Mouse (Mus musculus) kidney, embryonic 15.5 days (tissue): Measurements from ENCODE around the gene Mib2. TPM values are rescaled to one million over a fixed set of nuclear protein-coding genes. Genes with fewer than 3 reads are reported as not detected.

ENCODE experiments used
- ATAC-seq: fragments of 200-750 bp; cut with Nextera tagmentation; replicated peaks from 2 replicates; pipeline ENCODE4 v1.8.0; 2017; ENCODE audit warnings: moderate TSS enrichment; ENCODE audit not compliant: low FRiP score
- H3K27ac ChIP-seq: fragments of 300-500 bp; sonication (generic); 2 replicates; pipeline ENCODE4 v1.5.1; 2015; ENCODE audit warnings: mild to moderate bottlenecking, inconsistent platforms
- H3K27me3 ChIP-seq: fragments of 300-500 bp; sonication (generic); 2 replicates; pipeline ENCODE4 v1.6.1; 2015; ENCODE audit warnings: inconsistent platforms
- H3K36me3 ChIP-seq: fragments of 300-500 bp; sonication (generic); 2 replicates; pipeline ENCODE4 v1.6.1; 2015; ENCODE audit warnings: inconsistent platforms
- H3K4me1 ChIP-seq: fragments of 300-500 bp; sonication (generic); 2 replicates; pipeline ENCODE4 v1.6.1; 2015; ENCODE audit warnings: inconsistent platforms
- H3K4me2 ChIP-seq: fragments of 300-500 bp; sonication (generic); 2 replicates; pipeline ENCODE4 v1.6.1; 2015; ENCODE audit warnings: moderate library complexity, mild to moderate bottlenecking, inconsistent platforms
- H3K4me3 ChIP-seq: fragments of 300-500 bp; sonication (generic); replicated peaks from 2 replicates; pipeline ENCODE4 v1.5.1; 2015; ENCODE audit warnings: mild to moderate bottlenecking, inconsistent platforms
- H3K9ac ChIP-seq: fragments of 300-500 bp; sonication (generic); 2 replicates; pipeline ENCODE4 v1.6.1; 2015; ENCODE audit warnings: mild to moderate bottlenecking, inconsistent platforms
- H3K9me3 ChIP-seq: fragments of 300-500 bp; sonication (generic); replicated peaks from 2 replicates; pipeline ENCODE4 v1.6.1; 2016; ENCODE audit warnings: inconsistent platforms
- WGBS: fragments of 180-500 bp; shearing (Covaris S2); methylation state at CpG from one replicate; pipeline ENCODE4 v1.1.7; 2015; ENCODE audit warnings: mixed read lengths; 5-methylcytosine and 5-hydroxymethylcytosine counted together
- polyA plus RNA-seq: library from polyadenylated mRNA; unstranded; fragments of >200 nt; fragmentation: Nextera tagmentation; extraction: Ambion mirVana; gene quantifications from 2 replicates; pipeline ENCODE4 v1.2.1, GENCODE M21; 2015

Mib2 gene
- polyA plus RNA-seq: 25.8 and 30.2 TPM in 2 replicates

DNA sequence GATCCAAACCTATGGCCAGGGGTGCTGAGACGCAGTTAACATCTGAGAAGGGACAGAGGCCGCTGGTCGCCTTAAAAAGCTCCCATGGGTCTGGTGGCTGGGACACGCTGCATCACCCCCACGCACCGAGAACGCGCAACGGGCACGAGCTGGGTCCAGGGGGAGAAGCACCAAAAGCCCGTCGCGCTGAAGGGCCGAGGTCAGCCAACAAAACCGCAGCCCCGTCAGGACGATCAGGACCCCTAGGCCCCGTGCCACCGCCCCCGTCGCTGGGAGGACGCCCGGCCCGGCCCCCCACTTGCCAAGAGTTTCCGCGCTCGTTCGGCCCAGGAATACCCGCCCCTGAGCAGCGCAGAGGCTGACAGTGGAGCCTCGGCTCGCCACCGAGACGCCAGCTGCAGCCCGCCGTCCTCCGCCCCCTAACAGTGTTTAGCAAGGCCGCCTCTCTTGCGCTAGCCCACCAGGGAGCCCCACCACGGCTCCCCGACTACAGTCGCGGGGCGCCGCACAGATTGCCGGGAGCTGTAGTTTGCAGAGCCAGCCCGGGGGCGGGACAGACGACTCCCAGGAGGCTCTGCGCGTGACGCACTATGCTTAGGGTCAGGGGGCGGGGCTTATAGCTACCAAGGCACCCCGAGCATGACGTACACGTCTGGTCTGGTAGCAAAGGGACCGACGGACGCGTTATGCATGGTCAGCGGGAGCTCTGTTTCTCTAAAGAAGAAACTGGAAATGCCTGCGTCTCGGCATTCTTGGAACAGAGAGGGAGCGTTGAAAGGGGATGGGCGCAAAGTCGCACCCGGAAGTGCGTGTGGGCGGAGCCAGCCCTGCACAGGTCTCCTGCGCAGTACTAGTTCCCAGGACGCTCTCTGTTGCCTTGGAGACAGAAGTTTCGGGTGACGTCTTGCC lies at the start of gene Mib2:
Mib2 (minus strand) TSS at position 510 of the 909 bp plus-strand sequence.
- Histone ChIP-seq H3K4me3 (peak within 1 kb of the TSS; percentile 94), H3K36me3 (peaks cover 20% of the 10 kb centered on the region; the same call in 1 of the 2 replicates), H3K27ac (peak within 1 kb of the TSS; percentile 85), H3K9me3 (no peaks in the 10 kb centered on the region), H3K9ac (peak within 1 kb of the TSS; percentile 77), H3K27me3 (no peaks in the 10 kb centered on the region; the same call in 1 of the 2 replicates), H3K4me1 (peaks cover 11% of the 10 kb centered on the region), H3K4me2 (peak within 1 kb of the TSS; percentile 84)
- under 1% methylated on average over 73 of the region's 73 CpGs for WGBS
- ATAC-seq: peak; percentile 99

DNA sequence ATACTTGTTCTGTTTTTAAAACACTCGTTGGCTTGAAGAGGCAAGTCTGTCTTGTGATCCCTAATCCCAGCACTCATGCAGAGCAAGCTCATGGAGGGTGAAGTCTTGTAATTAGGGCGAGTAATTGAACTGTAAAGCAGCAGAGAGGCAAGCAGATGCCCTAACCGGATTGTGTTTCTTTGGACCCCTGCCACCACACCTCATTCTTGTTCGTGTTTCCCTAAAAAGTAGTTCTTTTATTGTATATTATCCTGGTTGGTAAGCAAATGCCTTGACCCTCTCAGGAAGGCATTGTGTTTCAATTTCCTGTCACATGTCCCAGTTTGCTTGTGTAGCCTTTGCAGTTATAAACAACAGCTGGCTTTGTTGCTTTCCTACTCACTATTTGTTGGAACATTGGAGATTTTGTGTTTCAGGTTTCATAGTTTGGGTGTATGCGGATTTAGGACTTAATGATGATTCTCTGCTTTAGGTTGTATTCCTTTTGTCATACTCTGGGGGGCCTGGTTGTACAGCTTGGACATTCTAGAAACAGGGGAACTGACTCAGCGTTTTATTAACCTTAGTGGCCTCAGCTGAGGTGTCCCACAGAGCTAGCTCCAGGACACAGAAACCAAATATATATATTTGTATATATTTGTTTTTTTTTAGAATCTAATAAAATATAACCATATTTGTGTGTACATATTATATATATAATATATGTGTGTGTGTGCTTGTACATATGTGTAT lies 41.7 kb upstream of the Mib2 start:
- Histone ChIP-seq H3K27me3 (no peaks in the 10 kb centered on the region), H3K36me3 (peaks cover 24% of the 10 kb centered on the region), H3K27ac (peak overlapping the region; percentile 49), H3K4me2 (no peak overlapping the region), H3K9me3 (no peaks in the 10 kb centered on the region), H3K4me1 (peaks cover 29% of the 10 kb centered on the region), H3K9ac (no peak overlapping the region), H3K4me3 (no peak overlapping the region)
- 54% methylated on average over 6 of the region's 6 CpGs for WGBS
- no peak for ATAC-seq

DNA sequence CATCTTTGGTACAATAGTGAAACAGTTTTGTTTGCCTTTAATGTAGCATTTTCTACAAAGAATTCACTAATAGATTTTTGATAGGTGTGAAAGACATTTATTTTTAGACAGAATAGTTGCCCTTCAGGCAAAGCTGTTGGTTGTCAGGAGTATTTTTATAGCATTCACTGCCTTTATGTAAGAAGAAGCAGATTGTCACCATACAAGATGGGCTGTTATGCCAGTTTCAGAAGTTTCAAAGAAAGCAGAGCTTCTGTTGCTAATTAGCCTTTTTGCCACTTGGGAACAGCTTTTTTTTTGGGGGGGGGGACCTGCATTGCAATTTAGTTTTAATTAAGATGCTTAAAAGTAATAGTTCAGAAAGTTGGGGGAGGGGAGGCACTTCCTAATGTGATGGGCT lies 40.0 kb upstream of the Mib2 start:
- H3K27ac ChIP-seq: no peak overlapping the region
- peaks cover 7% of the 10 kb centered on the region for H3K36me3 ChIP-seq
- no peak for ATAC-seq
- no peak overlapping the region for H3K4me3 ChIP-seq
- H3K27me3 ChIP-seq: no peaks in the 10 kb centered on the region
- no peak overlapping the region for H3K4me2 ChIP-seq
- H3K9me3 ChIP-seq: no peaks in the 10 kb centered on the region
- no peak overlapping the region for H3K9ac ChIP-seq
- peaks cover 32% of the 10 kb centered on the region for H3K4me1 ChIP-seq

DNA sequence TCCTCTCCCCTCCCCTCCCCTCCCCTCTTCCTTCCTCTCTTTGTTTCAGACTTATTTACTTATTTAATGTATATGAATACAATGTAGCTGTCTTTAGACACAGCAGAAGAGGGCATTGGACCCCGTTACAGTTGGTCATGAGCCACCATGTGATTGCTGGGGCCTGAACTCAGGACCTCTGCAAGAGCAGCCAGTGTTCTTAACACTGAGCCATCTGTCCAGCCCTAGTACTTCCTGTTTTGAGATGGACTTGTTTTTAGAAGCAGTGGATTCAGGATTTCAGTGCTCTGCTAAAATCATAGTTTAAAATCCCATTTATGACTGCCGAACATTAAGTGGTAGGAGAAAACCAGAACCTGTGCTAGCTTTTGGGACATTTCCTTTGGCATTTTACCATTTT lies 39.6 kb upstream of the Mib2 start:
- 78% methylated on average over 2 of the region's 2 CpGs for WGBS
- Histone ChIP-seq H3K9ac (no peak overlapping the region), H3K4me2 (no peak overlapping the region), H3K27ac (no peak overlapping the region), H3K4me1 (peaks cover 32% of the 10 kb centered on the region), H3K36me3 (peaks cover 6% of the 10 kb centered on the region), H3K27me3 (no peaks in the 10 kb centered on the region), H3K4me3 (no peak overlapping the region), H3K9me3 (no peaks in the 10 kb centered on the region)
- no peak for ATAC-seq

DNA sequence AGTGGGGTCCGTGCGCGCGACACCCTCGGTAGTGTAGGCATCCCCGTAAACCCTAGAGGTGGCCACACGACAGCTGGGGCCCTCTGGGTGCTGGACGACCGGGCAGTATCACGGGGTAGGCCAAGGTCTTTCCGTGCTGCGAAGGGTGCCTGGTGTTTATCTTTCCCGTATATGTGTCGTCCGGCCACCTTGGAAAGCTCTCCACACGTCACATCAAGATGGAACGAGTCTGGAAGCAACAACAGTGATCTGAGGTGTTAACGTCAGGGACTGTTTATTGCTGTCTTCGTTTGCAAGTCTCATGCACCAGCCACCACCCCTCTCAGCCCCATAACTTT lies 36.6 kb upstream of the Mib2 start:
- Histone ChIP-seq H3K4me3 (peak overlapping the region; percentile 82), H3K4me2 (peak overlapping the region; percentile 83), H3K4me1 (peaks cover 29% of the 10 kb centered on the region), H3K9me3 (no peaks in the 10 kb centered on the region), H3K27ac (peak overlapping the region; percentile 98), H3K36me3 (peaks cover 6% of the 10 kb centered on the region), H3K9ac (peak overlapping the region; percentile 84), H3K27me3 (no peaks in the 10 kb centered on the region)
- ATAC-seq: no peak
- 0% methylated on average over 19 of the region's 19 CpGs for WGBS

DNA sequence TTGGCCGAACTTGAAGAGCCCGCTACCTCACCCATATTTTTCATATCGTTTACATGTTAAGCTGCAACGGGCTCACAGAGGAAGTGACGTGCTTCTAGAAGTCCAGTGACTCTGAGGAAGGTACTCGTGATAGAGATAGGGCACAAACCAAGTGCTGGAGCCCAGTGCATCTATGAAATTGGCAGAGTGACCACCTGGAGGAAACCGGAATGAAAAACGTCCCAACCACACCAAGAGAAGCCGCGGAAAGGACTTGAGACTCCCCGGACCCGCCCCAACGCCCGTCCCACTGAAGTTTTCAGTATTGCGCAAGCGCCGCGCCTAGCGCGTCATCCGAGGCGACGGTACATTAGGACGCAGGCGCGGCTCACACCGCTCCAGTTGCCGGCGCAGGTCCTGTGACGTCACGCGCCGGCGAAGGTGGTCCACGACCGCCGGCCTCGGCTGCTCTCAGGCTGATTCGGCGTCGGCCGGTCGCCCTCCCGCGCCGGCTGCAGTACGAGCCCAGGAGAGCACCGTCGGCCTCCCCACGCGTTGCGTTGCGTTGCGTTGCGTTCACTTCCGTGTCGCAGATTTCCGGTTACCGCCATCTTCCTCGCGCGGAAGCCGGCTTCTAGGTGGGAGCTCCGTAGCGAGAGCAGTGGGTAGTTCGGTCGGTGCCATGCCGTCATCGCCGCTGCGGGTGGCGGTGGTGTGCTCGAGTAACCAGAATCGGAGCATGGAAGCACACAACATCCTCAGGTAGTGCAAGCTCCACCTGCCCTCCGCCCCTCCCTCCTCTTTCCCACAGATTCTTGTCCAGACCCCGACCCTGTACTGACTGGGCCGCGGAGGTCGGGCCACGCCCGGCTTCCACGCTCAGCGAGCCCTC lies 36.0 kb upstream of the Mib2 start, which contains the start of gene Ssu72:
Ssu72 (plus strand) TSS at position 80 of the 871 bp plus-strand sequence.
- Histone ChIP-seq H3K4me1 (peaks cover 24% of the 10 kb centered on the region), H3K4me2 (peak within 1 kb of the TSS; percentile 83), H3K27ac (peak within 1 kb of the TSS; percentile 98), H3K4me3 (peak within 1 kb of the TSS; percentile 82), H3K27me3 (no peaks in the 10 kb centered on the region), H3K36me3 (peaks cover 6% of the 10 kb centered on the region), H3K9me3 (no peaks in the 10 kb centered on the region), H3K9ac (peak within 1 kb of the TSS; percentile 84)
- under 1% methylated on average over 82 of the region's 83 CpGs for WGBS
- ATAC-seq: peak; percentile 96

DNA sequence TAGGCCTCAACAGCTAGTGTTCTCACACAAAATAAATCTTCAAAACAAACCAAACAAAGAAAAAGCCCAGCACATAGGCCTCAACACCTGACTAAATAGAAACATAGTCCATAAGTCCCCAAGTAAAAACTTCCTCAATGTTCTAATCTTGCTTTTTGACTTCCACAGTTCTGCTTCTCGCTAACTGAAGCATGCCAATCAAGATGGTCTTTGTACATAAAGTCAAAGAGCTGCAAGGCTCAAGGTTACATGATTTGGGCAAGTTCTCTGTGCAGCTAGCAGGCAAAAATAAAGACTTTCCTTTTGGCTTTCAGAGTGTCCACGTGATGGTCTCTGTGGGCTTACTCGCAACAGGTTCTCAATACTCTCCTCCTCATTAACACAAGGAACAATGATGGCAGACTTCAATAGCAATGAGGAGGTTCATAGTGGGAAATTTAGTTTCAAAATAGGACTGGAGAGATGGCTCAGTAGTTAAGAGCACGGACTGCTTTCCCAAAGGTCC lies 34.5 kb upstream of the Mib2 start:
- H3K4me3 ChIP-seq: no peak overlapping the region
- H3K4me2 ChIP-seq: no peak overlapping the region
- no peaks in the 10 kb centered on the region for H3K9me3 ChIP-seq
- no peak overlapping the region for H3K9ac ChIP-seq
- peaks cover 6% of the 10 kb centered on the region for H3K36me3 ChIP-seq
- WGBS: 98% methylated on average over 4 of the region's 4 CpGs
- peaks cover 18% of the 10 kb centered on the region for H3K4me1 ChIP-seq
- H3K27ac ChIP-seq: no peak overlapping the region
- no peak for ATAC-seq
- no peaks in the 10 kb centered on the region for H3K27me3 ChIP-seq

DNA sequence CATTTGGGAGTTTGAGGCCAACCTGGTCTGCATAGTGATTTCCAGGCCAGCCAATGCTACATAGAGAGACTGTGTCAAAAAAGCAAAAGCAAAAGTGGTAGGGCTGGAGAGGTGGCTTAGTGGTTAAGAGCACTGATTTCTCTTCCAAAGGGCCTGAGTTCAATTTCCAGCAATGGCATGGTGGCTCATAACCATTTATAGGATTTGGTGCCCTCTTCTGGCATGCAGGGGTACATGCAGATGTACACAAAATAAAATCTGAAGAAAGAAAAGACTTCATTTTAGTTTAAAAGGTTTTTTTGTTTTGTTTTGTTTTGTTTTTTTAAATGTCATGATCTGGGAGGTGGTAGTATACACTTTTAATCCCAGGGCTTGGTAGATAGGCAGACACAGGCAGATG lies 31.4 kb upstream of the Mib2 start:
- Histone ChIP-seq H3K4me3 (no peak overlapping the region), H3K9me3 (no peaks in the 10 kb centered on the region), H3K4me1 (peaks cover 18% of the 10 kb centered on the region), H3K27me3 (peaks cover 4% of the 10 kb centered on the region; the same call in 1 of the 2 replicates), H3K36me3 (no peaks in the 10 kb centered on the region), H3K9ac (no peak overlapping the region), H3K27ac (no peak overlapping the region), H3K4me2 (no peak overlapping the region)
- no peak for ATAC-seq

DNA sequence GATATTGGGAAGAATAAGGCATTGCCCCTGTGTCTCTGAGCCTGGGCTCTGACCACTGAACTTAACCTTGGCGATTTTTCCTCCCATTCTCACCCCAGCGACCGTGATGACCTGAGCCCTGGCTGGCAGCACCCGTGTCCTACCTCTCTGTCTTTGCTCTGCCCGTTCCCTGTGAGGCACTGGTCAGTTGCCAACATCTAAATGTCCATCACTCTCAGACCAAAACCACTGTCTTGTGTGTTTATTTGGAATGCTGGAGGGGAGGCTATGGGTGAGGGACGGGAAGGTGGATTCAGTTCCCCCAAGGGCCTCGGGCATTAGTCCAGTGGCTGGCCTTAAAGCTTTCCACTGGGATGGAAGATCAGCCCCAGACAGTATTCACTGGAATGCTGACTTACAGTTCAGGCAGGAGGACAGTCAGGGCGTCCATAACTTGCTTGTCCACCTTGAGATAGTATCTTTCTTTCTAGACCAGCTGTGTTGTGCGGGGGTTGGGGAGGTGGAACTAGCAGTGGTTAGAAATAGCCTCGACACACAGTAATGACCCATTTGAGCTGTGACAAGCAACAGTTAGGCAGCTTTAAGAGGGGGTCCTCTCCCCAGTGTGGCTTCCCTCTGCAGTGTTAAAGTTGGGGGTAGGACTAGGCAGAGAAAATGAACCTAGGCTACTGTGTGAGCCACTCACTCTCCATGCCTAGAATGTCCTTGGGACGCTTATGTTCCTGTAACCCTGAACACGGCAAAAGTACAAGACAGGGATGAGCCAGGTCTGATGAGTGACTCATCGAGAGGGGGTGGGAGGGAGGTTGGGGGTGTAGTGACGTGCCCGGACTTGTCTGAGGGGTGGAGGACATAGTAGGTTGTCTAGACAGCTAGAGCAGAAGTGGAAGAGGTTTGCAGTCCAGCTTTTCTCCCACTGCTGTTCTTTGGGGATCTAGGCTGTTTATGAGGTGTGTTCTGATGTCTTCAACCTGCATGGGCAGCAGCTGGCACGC lies 27.6 kb upstream of the Mib2 start:
- 73% methylated on average over 16 of the region's 16 CpGs for WGBS
- H3K27ac ChIP-seq: no peak overlapping the region
- ATAC-seq: no peak
- H3K4me3 ChIP-seq: no peak overlapping the region
- H3K4me1 ChIP-seq: peaks cover 28% of the 10 kb centered on the region
- peaks cover 13% of the 10 kb centered on the region for H3K27me3 ChIP-seq
- H3K9ac ChIP-seq: no peak overlapping the region
- no peaks in the 10 kb centered on the region for H3K36me3 ChIP-seq
- H3K9me3 ChIP-seq: no peaks in the 10 kb centered on the region
- 0 out of 2 replicates have a peak overlapping the region, but pooled peaks have one; percentile 99 for H3K4me2 ChIP-seq

DNA sequence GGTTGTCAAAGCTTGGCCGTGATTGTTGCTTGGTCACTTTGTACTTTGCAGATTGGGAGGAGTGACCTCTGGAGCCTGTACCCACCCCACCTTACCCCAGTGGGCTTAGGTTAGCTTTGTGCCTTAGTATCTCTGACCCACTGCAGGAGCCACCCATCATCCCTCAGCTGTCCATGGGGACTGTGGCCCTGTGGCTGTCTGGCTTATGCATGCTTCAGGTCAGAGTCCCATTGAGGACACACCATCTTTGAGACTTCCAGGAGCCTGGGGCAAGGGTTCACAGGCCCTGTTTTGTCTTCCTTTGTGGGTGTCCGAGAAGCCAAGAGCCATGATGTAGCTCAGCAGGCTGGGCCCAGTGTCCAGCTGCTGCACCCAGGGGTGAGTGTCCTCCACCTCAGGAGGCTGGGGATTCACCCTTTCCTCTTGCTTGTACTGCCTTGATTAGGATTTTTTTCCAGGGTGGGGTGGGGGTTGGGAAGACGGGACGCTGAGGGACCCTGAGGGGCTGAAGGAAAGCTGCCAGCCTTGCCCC lies 26.6 kb upstream of the Mib2 start:
- no peaks in the 10 kb centered on the region for H3K36me3 ChIP-seq
- H3K9ac ChIP-seq: peak overlapping the region; percentile 68; the same call in 1 of the 2 replicates
- H3K27ac ChIP-seq: no peak overlapping the region
- peaks cover 13% of the 10 kb centered on the region for H3K27me3 ChIP-seq
- peaks cover 28% of the 10 kb centered on the region for H3K4me1 ChIP-seq
- WGBS: 84% methylated on average over 4 of the region's 4 CpGs
- peak overlapping the region; percentile 62 for H3K4me3 ChIP-seq
- H3K4me2 ChIP-seq: peak overlapping the region; percentile 99
- no peak for ATAC-seq
- H3K9me3 ChIP-seq: no peaks in the 10 kb centered on the region
